Mouse (Mus musculus) megakaryocyte progenitor cell, adult 5-6 weeks (primary cell): ENCODE results near the gene Tcp11l2. TPM values are rescaled to one million over a fixed set of nuclear protein-coding genes. Genes with fewer than 3 reads are reported as not detected.
A peak's percentile ranks its signal among the peaks of the same experiment; 100 is the strongest.

Experiments used
- ATAC-seq: replicated peaks from 2 replicates; pipeline ENCODE4 v1.8.0; 2016; ENCODE audit warnings: mild to moderate bottlenecking, moderate TSS enrichment, inconsistent platforms; ENCODE audit not compliant: poor library complexity
- total RNA-seq, 2 experiments: library from RNA; stranded (forward) in 1 of 2; stranded (reverse) in 1 of 2; fragments of 157-497, 149-512 nt in 1 of 2; fragments of 200-1000 nt in 1 of 2; gene quantifications; 2 replicates each; pipeline versions ENCODE4 v1.2.3 to v1.2.4; 2015 to 2017

Tcp11l2 gene
- total RNA-seq, 2 experiments from 2014 or later: 7.0 to 12.4 TPM

DNA sequence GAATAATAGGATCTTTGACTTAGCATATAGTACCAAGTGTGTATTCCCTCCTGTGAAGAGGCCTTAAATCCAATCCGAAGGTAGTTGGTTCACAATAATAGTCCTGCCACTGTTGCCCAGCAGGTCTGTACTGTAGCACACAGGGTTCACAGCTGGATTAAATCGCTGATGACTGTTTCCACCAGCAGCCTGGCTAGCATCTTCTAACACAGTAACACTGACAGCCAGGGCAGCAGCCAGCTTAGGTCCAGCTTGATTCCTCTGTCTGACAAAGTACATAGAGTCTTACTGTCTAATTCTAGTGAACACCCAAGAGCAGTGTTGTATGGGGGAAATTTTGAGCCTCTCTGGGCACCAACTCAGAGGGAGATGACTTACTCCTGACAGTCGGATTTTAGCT, 16.3 kb downstream of the Tcp11l2 start:
- ATAC-seq: no peak

DNA sequence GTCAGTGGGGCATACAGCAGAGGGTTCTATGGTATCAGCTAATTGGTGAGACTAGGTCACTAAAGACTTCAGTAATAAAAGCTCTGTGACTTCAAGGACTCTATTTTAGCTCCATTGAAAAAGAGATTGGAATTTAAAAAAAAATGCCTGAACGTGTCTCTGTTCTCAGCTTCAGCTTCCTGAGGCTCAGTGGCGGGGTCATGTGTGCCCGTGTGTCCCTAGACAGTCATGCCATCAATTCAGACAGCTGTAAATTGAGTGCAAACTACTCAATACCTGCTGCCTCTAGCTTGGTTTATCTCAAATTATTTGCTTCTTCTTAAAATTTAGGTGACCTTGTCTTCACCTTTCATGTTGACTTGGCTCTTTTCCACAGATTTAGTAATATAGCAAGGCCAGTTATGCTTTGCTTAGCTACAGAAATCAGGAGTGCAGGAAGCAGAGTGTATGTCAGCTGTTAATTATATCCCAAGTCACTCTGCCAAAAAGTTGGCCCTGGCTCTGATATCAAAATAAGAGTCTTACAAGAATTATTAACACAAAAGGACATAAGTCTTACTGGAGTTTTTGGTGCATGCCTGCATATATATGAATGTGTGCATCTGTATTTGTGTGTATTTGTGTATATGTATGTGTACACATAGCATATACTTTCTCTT, 20.8 kb downstream of the Tcp11l2 start:
- no peak for ATAC-seq

DNA sequence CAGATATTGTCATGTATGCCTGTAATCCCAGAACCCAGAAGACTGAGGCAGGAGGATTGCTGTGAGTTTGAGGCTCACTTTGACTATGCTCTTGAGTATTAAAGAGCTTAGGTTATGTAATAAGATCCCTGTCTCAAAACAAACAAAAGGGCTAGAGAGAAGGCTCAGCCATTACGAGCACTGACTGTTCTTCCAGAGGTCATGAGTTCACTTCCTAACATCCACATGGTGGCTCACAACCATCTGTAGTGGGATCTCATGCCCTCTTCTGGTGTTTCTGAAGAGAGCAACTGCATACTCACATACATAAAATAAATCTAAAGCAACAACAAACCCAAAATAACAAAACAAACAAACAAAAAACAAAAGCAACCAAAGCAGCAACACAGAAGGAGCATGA, 21.7 kb downstream of the Tcp11l2 start:
- ATAC-seq: no peak

DNA sequence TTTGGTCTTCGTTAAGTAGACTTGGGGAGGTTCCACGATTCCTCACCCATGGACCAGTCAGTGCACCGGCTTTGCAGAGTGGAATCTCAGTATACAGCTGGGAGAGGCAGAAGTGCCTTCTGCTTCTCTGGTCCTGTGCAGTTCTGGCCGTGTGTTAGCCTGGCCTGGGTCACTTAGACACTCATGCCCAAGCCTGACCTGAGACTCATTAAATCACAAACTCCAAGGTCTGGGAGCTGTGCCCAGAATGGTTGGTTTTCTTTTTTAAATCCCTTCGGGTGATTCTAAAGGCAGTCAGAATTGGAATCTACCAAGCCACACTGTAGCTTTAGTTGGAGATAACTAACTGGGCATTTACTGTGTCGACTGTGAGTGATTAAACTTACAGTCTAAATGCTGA, 23.7 kb downstream of the Tcp11l2 start:
- no peak for ATAC-seq

DNA sequence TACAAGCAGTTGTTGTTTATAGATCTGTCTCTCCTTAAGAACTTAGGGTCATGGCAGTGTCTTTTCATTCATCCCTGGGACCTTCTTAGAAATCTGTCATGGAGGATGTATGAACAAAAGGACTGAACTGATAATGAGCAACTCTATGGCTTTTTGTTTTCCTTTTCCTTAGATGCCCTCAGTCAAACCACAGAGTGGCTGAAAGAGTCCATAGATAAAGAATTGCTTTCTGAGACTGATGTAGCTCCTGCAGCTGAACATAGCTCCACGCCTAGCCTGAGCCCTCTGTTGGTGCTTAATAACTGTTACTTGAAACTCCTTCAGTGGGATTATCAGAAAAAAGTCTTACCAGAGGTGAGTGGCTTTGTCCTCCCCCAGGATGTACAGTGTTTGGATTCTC, 27.9 kb downstream of the Tcp11l2 start:
- ATAC-seq: peak; percentile 75

DNA sequence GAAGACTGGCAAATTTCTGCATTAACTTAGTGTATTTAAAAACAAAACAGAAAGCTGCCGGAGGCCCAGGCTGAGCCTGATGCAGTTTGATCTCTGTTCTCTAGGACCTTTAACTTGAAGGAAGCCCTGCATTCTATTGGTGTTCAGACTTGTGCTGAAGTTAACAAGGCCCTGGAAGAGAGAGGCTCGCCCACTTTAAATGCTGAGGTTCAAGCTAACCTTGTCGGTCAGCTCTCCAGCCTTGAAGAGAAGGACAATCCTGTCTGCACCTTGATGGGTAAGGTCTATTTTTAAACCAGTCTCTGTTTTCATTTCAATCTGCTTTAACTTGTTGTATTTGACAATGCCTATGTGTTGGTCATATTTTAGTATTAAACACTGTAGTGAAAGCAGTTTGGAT, 31.9 kb downstream of the Tcp11l2 start:
- ATAC-seq: no peak

DNA sequence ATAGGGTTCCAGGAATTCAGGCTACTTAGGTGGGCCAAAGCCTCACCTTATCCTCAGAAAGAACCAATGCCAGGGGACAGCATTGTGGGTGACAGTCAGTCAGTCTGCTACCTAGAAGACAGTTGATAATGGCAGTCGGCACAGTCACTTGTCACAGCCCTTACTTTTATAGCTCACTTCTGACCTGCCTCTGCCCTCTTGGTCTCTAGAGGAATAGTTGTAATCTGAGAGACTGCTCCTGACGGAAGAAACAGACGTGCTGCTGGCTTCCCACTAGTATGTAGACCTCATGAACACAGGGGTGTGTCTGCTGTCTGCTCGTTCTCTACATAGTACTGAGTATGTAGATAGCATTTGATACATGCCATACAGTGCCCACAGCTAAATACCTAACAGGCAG, 33.9 kb downstream of the Tcp11l2 start:
- ATAC-seq: no peak

DNA sequence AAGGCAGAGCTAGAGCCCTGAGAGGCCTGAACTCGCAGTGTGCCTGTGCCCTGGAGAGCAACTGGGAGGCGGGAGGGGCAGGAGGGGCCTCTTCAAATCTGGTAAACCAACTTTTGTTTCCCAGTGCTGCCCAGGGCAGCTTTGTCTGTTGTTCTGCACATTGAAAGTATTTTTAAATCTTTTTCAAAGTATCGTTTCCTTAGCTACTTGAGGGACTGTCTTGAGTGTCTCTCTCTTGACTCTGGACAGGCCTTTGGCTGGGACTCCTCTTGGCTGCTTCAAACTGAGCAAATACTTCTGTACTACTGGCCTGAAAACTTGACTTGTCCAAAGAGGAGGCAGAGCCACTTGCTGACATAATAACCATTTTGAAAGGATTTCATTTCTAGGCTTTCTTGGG, 34.4 kb downstream of the Tcp11l2 start:
- ATAC-seq: no peak

DNA sequence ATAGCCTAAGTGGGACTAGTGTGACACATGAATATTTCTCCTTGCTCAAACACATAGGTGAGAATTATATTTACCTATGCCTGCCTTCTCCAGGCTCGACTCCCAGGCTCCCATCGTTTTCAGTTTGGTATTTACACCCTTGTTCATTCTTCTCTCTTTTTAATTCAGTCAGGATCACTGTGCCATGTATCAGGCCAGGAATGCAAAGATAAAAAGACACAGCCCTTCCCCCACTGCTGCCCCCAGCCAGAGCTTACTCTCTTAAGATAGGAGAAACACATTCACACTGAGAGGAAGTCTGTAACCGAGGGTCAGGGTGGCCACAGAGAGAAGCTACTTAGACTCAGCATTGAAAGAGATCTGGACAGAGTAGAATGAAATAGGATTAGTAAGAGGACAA, 35.2 kb downstream of the Tcp11l2 start:
- ATAC-seq: no peak

DNA sequence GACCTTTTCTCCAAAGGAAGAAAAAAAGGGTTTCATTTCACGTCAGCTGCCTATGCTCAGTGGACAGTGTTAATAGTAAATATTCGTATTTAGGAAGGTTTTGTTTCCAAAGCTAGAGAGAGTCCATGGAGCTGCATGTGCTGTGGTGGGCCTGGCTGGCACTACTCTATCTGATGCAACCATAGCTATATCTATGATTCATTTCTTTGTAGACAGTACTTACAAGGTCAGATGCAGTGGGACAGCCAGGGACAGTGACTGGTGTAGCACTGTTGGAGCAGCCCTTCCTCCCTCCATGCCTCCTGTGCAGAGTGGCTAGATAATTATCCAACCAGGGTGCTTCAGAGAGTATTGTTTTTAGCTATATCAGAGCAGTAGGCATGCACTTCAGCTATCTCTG, 35.9 kb downstream of the Tcp11l2 start:
- ATAC-seq: no peak

DNA sequence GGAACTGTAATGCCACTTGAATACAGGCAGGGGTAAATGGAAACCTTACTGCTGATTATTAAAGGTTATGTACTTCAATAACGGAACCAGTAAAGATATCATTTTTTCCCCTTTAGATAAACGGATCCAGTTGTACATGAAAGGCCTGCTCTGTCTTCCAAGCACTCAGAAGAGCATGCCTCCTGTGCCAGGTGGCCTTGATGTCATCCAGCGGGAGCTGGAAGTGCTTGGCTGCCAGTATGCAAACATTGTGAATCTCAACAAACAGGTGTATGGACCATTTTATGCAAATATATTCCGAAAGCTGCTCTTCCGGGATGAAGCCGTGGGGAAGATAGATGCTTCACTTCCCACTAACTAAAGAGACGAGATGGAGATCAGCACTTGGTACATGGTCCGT, 36.9 kb downstream of the Tcp11l2 start:
- no peak for ATAC-seq

DNA sequence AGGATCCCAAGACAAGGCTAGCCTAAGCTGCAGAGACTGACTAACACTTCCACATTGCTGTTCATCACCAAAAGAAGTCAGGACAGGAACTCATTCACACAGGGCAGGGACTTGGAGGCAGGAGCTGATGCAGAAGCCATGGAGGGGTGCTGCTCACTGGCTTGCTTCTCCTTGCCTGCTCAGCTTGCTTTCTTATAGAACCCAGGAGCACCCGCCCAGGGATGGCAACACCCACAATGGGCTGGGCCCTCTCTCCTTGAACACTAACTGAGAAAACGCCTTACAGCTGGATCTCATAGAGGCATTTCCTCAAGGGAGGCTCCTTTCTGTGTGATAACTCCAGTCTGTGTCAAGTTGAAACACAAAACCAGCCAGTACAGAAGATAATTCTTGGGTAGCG, 38.6 kb downstream of the Tcp11l2 start:
- ATAC-seq: no peak

DNA sequence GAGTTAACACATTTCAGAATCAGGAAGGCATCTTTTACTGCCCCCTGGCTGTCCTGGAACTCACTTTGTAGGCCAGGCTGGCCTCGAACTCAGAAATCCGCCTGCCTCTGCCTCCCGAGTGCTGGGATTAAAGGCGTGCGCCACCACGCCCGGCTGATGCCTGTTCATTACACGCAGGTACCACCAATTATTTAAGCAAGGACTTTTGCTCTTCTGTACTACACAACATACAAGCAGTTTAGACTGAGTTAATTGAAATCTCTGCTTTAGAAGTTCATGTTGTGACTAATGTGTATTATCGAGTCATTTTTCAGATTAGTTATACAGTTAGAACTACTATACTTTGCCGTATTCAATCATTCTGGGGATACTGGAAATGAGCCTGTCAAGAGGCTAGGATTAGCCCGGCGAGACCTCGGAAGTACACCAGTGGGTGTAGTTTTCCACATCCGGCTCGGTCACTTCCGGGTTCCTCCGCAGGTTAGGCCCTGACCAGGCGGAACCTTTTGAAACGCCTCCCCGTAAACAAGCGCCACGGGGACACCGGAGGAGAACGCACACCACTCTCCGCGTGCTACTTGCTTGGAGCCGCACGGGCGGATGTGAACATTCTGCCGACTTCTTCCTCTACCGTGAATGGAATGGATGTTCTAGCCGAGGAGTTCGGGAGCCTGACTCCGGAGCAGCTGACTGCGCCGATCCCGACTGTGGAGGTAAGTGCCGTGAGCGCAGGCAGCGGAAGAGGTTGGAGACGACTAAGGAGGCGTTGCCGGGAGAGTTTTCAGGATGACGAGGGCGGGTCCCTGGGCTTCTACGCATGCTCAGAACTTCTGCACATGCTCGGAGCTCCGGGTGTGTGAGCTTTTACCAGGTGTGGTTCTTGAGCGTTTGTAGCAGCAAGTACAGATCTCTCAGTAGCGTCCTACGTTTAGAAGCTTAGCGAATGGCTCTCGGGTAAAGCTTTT, 45.7 kb downstream of the Tcp11l2 start, which contains the start of gene Polr3b:
Polr3b (plus strand) TSS at position 467 of the 965 bp plus-strand sequence.
- peak; percentile 97 for ATAC-seq

DNA sequence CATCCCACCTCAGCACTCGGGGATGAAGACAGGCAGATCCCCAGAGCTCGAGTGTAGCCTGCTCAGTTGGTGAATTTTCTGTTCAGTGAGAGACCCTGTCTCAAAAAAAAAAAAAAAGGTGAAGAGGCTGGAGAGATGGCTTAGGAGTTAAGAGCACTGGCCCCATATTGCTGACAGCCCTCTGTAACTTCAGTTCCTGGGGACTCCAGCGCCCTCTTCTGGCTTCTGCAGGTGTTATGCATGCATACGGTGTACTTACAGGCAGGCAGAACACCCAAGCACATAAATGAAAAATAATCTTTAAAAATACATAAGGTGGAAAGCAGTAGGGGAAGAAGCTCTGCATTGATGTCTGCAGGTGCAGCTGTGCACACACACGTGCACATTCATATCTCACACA, 54.8 kb downstream of the Tcp11l2 start:
- peak; percentile 88 for ATAC-seq

DNA sequence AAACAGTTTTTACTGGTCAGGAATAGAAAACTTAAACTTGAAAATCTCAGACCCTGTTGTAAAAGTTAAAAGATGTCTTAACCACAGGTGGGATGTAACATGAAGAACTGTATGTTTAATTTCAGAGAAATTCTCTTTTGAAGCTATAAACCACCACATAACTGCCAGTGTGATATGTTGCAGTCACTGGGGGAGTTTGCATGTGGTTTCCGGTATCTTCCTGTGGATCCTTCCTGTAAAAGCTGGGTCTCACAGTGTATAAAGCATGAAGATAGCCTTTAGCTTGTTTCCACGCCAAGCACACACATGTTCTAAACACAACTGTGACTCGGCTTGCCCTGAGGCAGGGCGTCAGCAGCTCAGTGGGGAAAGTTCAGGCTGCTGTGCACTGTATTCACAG, 55.6 kb downstream of the Tcp11l2 start:
- ATAC-seq: no peak

DNA sequence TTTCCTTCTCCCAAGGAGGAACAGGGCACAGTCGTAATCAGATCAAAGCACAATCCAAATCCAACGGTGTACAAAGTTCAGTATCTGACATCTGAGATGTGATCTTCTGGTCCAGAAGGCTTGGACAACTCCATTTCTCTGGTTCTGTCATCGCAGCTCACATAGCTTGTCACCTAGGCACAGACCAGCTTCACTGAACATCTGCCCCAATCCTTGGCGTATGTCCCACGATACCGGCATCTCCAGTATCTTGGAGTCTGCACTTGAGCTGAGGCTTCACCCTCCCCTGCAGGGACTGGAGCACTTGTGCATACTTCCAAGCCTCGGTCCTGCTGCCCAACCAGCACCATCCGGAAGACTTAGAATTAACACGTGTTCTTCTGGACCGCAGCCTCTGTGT, 60.2 kb downstream of the Tcp11l2 start:
- no peak for ATAC-seq

DNA sequence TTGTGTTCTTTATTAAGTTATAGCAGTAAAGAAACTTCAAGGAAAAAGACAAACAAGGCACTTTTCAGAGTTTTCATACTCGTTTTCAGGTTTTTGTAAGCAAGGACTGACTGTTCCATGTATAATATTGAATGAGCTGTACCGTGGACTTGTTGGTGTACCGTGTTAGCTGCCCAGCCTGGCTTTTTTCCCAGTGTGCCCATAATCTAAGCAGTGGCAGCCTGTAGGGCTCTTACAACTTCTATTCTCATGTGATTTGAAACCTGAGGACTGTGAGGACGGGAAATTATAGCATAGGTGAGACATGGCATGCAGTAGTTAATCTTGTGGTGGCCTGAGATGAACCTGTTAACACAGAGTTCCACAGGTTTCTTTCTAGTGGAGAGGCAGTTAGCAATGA, 62.0 kb downstream of the Tcp11l2 start:
- no peak for ATAC-seq

DNA sequence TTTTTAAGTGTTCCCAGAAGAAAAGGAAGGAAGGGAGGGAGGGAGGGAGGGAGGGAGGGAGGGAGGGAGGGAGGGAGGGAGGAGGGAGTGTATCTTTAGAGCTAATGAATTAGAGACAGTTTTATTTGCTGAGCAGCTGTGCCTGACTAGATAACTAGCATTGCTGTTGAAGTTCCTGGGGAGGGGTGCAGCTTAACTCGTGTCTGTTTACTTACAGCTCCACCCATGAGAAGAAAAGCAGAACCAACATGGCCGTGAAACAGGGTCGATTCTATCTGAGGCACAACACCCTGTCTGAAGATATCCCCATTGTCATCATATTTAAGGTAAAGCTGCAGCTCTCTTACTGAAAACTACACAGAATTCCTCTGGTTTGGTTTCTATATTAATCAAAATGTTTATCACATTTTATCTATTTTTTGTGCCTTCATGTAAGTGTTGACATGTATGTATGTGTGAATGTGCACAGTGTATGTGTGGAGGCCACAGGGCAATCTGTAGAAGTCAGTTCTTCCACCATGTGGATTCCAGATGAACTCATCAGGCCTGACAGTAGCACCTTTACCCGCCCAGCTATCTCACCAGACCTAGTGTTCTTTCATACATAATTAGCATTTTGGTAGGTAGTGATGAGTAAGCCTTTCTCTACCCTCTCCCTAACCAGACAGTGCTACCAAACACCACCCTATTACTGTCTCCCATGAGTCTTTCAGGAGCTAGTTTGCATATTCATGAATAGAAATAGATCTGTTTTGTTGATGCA, 63.3 kb downstream of the Tcp11l2 start:
- ATAC-seq: peak; percentile 95

DNA sequence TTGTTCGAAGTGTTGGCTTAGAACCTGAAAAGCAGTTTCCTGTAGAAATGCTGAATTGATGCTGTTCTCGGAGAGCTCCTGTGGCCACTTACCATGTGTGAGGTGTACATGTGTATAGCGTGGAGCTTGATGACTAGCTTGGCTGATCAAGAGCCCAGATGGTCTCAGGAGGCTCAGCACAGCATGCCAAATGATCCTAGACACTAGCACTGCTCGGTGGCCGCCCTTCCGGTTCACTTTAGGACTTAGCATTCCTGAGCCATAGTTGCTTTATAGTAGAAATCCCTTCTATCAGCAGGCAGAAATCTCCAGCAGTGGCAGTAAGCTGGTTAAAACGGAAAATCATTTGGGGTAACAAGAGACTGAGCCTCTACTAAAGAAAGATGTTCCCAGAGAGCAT, 64.4 kb downstream of the Tcp11l2 start:
- ATAC-seq: no peak

DNA sequence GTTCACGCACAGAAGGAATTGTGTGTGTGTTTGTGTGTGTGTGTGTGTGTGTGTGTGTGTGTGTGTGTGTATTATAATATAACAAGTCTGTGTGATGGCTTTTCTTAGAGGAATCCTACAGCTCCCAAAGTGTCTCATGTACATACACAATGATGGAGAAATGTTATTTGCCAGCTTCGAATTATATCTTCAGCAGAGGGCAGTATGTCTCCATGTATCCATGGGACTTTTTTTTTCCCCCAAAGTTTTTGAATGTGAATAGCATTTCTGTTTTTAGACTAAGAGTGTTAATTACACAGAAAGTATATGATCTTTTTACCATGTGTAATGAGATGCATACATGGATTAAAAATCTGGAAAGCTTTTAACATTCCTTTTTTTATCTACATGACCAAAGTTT, 65.2 kb downstream of the Tcp11l2 start:
- ATAC-seq: no peak

DNA sequence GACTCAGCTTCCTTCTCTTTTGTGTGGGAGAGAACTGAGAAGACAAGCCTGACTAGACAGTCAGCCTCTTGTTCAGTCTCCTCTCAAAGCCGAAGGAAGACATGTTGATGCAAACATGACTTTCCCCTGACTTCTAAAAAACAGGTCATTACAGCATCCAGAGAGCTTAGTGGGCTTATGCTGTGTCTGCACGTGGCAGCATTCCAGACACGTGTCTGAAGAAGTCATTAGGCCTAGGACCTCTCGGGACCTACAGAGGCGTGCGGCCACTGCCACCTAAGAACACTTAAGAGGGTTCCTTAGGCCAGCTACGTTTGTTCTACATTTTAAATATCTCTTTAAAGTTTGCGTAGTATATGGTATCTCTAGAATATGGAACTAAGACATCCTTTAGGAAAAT, 69.5 kb downstream of the Tcp11l2 start:
- no peak for ATAC-seq
